Mouse (Mus musculus) limb, embryonic 13.5 days (tissue): Measurements from ENCODE around the gene Nsun2. TPM values are rescaled to one million over a fixed set of nuclear protein-coding genes. Genes with fewer than 3 reads are reported as not detected.

Experiments used
- ATAC-seq: fragments of 200-750 bp; cut with Nextera tagmentation; 2 replicates; pipeline ENCODE4 v1.8.0; 2017; ENCODE audit warnings: low read depth, moderate number of reproducible peaks, moderate TSS enrichment; ENCODE audit not compliant: low FRiP score
- H3K27ac ChIP-seq: fragments of 300-500 bp; sonication (generic); 2 replicates; pipeline ENCODE4 v1.5.1; 2015; ENCODE audit warnings: inconsistent platforms, mild to moderate bottlenecking, moderate library complexity
- H3K27me3 ChIP-seq: fragments of 300-500 bp; sonication (generic); 2 replicates; pipeline ENCODE4 v1.6.1; 2015; ENCODE audit warnings: mild to moderate bottlenecking, inconsistent platforms
- H3K36me3 ChIP-seq: fragments of 300-500 bp; sonication (generic); 2 replicates; pipeline ENCODE4 v1.6.1; 2015; ENCODE audit warnings: inconsistent platforms, mild to moderate bottlenecking, moderate library complexity
- H3K4me1 ChIP-seq: fragments of 300-500 bp; sonication (generic); 2 replicates; pipeline ENCODE4 v1.6.1; 2015; ENCODE audit warnings: inconsistent platforms
- H3K4me2 ChIP-seq: fragments of 300-500 bp; sonication (generic); replicated peaks from 2 replicates; pipeline ENCODE4 v1.6.1; 2015; ENCODE audit warnings: inconsistent platforms, mild to moderate bottlenecking, moderate library complexity
- H3K4me3 ChIP-seq: fragments of 300-500 bp; sonication (generic); 2 replicates; pipeline ENCODE4 v1.5.1; 2015; ENCODE audit warnings: moderate library complexity, mild to moderate bottlenecking, inconsistent platforms
- H3K9ac ChIP-seq: fragments of 300-500 bp; sonication (generic); 2 replicates; pipeline ENCODE4 v1.6.1; 2015; ENCODE audit warnings: mild to moderate bottlenecking, inconsistent platforms
- H3K9me3 ChIP-seq: fragments of 300-500 bp; sonication (generic); 2 replicates; pipeline ENCODE4 v1.6.1; 2016; ENCODE audit warnings: inconsistent platforms
- WGBS: fragments of 180-500 bp; shearing (Covaris S2); methylation state at CpG from one replicate; pipeline ENCODE4 v1.1.7; 2015; 5-methylcytosine and 5-hydroxymethylcytosine counted together
- polyA plus RNA-seq: library from polyadenylated mRNA; unstranded; fragments of >200 nt; fragmentation: Nextera tagmentation; extraction: Ambion mirVana; gene quantifications from 2 replicates; pipeline ENCODE4 v1.2.1, GENCODE M21; 2015

Nsun2 gene
- polyA plus RNA-seq, 1 experiment from 2014 or later = 125 TPM

DNA sequence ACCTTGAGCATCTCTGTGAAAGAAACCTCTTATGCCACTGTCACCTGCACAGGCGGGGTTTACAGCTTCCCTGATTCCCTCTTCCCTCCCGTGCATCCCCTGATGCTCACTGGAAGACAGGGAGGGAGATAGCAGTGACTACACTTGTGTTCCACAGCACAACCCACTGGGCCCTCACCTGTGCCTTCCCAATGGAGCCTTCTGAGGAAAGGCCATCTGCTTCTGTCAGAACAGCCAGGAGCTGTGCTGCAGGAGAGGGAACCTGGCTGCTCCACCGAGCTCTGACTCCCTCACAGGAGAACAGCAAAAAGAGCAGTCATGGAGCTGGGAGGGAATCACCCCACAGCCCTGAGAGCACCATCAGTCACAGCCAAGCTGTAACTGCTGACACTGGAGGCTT is 3.4 kb upstream of the Nsun2 start:
- Histone ChIP-seq H3K4me1 (peaks cover 67% of the 10 kb centered on the region), H3K4me2 (no peak overlapping the region), H3K9me3 (no peaks in the 10 kb centered on the region), H3K27me3 (no peaks in the 10 kb centered on the region), H3K9ac (no peak overlapping the region), H3K27ac (no peak overlapping the region), H3K4me3 (peak overlapping the region; percentile 95; the same call in 1 of the 2 replicates), H3K36me3 (peaks cover 18% of the 10 kb centered on the region)
- 90% methylated on average over 3 of the region's 3 CpGs for WGBS
- ATAC-seq = no peak

DNA sequence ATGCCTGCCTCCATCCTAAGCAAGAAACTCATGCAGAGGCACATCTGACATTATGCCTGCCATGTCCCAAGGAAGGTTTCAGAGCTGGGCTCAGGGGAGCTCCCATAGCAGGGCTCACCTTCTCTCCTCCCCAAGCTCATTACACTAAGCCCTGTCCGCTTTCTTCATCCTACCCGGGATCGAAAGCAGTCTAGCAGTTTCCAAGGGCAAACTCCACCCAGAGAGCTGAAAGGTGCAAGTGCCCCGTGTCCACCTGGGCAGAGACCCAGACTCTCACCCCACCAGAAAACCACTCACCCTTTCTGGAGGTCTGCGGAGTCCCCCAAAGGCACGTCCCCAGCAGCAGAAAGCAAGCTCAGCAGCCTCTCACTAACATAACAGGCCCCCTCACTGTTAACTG is 2.6 kb upstream of the Nsun2 start:
- ATAC-seq = no peak
- H3K4me1 ChIP-seq = peaks cover 67% of the 10 kb centered on the region
- WGBS = 79% methylated on average over 6 of the region's 6 CpGs
- H3K36me3 ChIP-seq = peaks cover 18% of the 10 kb centered on the region
- H3K4me2 ChIP-seq = peak overlapping the region; percentile 89
- H3K9me3 ChIP-seq = no peaks in the 10 kb centered on the region
- H3K27me3 ChIP-seq = no peaks in the 10 kb centered on the region
- no peak overlapping the region for H3K27ac ChIP-seq
- H3K4me3 ChIP-seq = peak overlapping the region; percentile 95
- peak overlapping the region; percentile 92 for H3K9ac ChIP-seq

DNA sequence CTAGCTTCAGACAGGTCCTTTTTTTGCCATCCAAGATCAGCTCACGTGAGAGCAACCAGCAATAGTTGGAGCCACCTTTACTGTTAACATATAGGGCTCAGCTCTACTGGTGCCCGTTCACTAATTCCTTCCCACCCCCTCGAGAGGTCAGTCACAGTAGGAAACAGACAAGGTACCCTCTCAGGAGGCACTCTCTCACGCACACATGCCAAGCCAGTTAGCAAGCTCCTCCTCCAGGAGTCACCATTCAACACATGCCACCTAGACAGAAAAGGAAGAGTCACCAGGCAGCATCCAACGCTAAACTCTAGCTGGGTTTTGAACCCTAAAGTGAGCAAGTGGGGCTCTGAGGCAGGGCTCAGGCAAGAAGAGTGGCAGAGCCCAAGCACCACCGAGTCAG is 2.1 kb upstream of the Nsun2 start:
- ATAC-seq = no peak
- Histone ChIP-seq H3K4me3 (peak overlapping the region; percentile 95), H3K36me3 (peaks cover 18% of the 10 kb centered on the region), H3K4me2 (peak overlapping the region; percentile 89), H3K4me1 (peaks cover 63% of the 10 kb centered on the region), H3K9ac (peak overlapping the region; percentile 92), H3K27ac (no peak overlapping the region), H3K27me3 (no peaks in the 10 kb centered on the region), H3K9me3 (no peaks in the 10 kb centered on the region)
- WGBS = 50% methylated on average over 6 of the region's 6 CpGs

DNA sequence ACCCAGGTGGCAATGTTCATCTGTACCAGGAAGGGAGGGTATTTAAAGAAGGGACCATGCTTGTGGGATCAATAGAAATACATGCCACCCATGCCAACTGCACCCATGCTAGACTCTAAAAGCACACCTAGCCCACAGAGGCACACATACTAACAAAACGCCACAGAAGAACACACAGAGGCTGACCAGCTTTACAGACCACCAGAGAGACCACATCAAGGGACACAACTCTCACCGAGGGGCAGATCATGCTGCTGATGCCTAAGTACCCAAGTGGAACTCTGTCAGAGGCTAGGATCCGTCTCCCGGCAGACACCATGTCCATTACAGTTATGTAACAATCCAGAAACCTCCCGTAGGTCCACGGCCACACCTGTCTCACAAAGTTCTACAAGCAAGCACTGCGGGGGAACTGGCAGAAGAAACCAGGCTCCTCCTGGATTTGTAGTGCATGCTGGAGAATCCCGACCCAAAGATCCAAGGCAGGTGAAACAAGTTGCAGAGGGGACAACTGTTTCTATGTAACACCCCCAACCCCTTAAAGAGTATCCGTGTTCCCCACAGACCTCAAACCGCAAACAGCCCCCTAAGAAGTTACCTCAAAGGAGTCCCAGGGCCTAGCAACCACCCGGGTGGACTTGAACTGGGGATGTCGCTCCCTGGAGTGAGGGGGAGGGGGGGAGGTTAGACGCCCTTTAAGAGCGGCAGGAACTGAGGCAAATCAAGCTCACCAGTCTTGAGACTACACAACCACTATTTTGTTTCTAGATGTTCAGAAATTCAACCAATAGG is 1.2 kb upstream of the Nsun2 start:
- 18% methylated on average over 14 of the region's 14 CpGs for WGBS
- Histone ChIP-seq H3K4me1 (peaks cover 56% of the 10 kb centered on the region), H3K9ac (peak overlapping the region; percentile 92)

DNA sequence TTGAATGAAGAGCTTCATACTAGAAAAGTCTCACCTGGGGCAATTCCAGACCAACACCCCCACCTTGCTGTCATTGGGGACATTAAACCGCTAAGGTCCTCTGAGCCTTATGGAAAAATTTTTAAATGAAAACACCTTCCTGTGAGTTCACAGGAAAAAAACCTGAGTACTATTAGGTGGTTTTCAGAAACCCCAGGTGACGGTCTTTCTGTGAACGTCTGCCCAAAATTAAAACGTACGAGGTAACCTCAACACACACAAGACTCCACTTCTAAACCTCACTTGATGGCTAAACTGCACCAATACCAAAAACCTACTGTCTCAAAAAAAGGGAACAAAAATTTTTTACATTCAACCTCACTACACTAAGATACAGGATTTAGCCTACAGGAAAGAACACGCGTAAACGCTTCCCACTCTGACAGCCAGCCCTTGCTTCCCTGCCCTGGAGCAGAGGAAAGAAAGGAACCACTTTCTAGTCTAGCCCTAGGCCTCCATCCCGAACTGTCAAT is 597 bp upstream of the Nsun2 start:
- Histone ChIP-seq H3K36me3 (peaks cover 18% of the 10 kb centered on the region), H3K27me3 (no peaks in the 10 kb centered on the region), H3K4me1 (peaks cover 52% of the 10 kb centered on the region), H3K4me3 (peak overlapping the region; percentile 95), H3K27ac (peak overlapping the region; percentile 90; the same call in 1 of the 2 replicates), H3K4me2 (peak overlapping the region; percentile 89), H3K9me3 (no peaks in the 10 kb centered on the region), H3K9ac (peak overlapping the region; percentile 92)
- no peak for ATAC-seq
- under 1% methylated on average over 9 of the region's 9 CpGs for WGBS

More for the DNA sequence above, 1.2 kb upstream of the Nsun2 start:
- Histone ChIP-seq H3K27ac (no peak overlapping the region), H3K27me3 (no peaks in the 10 kb centered on the region), H3K9me3 (no peaks in the 10 kb centered on the region), H3K4me3 (peak overlapping the region; percentile 95), H3K4me2 (peak overlapping the region; percentile 89), H3K36me3 (peaks cover 18% of the 10 kb centered on the region)
- no peak for ATAC-seq

DNA sequence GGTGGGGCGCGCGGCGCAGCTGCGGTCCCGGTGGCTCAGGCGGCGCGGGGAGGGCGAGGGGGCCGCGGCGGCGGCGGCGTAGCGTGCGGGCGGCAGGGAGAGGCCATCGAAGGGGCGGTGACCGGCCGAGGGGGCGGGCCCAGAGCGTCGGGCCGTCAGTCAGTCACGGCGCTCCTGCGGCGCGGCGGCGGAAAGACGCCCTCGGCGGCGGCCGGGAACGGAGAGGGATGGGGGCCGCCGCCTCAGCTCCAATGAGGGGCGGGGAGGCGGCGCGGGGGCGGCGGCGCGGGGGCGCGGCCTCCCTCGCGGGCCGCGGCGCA is 748 bp downstream of the Nsun2 start, which contains the start of gene Tent4a:
Gene Tent4a, minus strand, starts transcription at position 284 of the 320 bp plus-strand sequence.
- Histone ChIP-seq H3K27me3 (no peaks in the 10 kb centered on the region), H3K9me3 (no peaks in the 10 kb centered on the region), H3K4me3 (peak within 1 kb of the TSS; percentile 95), H3K9ac (peak within 1 kb of the TSS; percentile 92), H3K4me1 (peaks cover 53% of the 10 kb centered on the region), H3K27ac (peak within 1 kb of the TSS; percentile 95), H3K4me2 (peak within 1 kb of the TSS; percentile 89), H3K36me3 (peaks cover 12% of the 10 kb centered on the region)
- WGBS = 0% methylated on average over 21 of the region's 57 CpGs
- ATAC-seq = peak; percentile 83

DNA sequence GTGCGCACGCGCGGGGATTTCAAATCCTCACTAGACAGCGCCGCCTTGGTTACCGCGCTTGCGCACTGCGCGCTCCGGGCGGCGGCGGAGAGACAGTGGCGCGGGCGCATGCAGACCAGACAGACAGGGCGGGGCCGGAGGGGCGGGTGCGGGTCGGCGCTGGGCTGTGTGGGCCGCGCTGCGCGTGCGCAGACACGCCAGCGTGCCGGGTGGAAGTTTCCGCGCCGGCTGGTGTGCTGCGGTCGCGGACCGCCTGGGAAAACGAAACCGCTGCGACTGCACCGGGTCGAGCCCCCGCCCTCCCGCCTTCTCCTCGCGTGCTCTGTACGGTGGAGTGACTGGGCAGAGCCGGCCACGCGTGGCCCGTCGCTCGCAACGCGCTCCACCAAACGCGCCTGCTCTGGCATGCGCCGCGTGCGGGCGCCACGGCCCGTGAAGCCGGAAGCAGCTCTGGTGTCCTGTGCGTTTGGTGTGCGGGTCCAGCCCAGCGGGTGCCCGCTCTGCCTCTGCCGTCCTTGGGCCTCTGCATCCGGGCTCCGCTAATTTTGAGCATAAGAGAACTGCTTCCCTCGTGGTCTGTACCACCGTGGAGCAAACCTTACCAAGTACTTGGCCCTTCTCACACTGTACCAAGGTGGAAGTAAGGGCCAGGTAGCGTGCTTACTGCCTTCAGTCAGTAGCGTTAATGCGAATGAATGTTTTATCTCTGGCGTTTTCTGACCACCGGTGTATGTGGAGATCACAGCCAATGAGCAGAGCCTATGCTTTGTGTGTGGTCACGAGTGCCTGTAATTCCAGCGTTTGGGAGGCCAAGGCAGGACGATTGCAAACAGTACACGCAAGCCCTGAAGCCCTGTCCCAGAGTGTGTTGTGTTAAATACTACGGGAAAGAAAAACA is 1.4 kb downstream of the Nsun2 start:
- Histone ChIP-seq H3K4me3 (peak overlapping the region; percentile 95), H3K27me3 (no peaks in the 10 kb centered on the region), H3K4me1 (peaks cover 55% of the 10 kb centered on the region), H3K36me3 (peaks cover 8% of the 10 kb centered on the region), H3K27ac (peak overlapping the region; percentile 95), H3K4me2 (peak overlapping the region; percentile 85), H3K9me3 (no peaks in the 10 kb centered on the region), H3K9ac (peak overlapping the region; percentile 92)
- ATAC-seq = peak; percentile 97
- WGBS = under 1% methylated on average over 71 of the region's 86 CpGs

DNA sequence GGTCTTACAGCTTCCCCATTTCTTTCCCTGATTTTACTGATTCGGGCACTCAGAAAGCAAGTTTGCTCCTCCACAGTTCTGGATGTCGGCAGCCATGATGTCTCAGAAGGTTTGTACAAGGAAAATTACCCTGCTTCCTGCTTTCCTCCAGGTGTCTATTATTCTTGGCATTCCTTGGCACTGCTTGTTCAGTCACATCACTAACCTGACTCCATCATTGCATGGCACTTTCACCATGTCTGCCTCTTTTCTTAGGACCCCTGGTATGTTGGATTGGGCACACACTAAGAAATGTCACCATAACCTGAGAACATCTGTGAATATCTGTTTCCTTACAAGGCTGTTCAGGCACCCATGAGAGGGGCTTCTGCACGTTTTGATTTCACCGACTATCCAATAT is 2.5 kb downstream of the Nsun2 start:
- no peak overlapping the region for H3K9ac ChIP-seq
- H3K27me3 ChIP-seq = no peaks in the 10 kb centered on the region
- no peaks in the 10 kb centered on the region for H3K36me3 ChIP-seq
- H3K4me3 ChIP-seq = peak overlapping the region; percentile 95
- peak overlapping the region; percentile 85 for H3K4me2 ChIP-seq
- H3K4me1 ChIP-seq = peaks cover 44% of the 10 kb centered on the region
- H3K9me3 ChIP-seq = no peaks in the 10 kb centered on the region
- WGBS = 73% methylated on average over 4 of the region's 4 CpGs
- no peak overlapping the region for H3K27ac ChIP-seq
- no peak for ATAC-seq

DNA sequence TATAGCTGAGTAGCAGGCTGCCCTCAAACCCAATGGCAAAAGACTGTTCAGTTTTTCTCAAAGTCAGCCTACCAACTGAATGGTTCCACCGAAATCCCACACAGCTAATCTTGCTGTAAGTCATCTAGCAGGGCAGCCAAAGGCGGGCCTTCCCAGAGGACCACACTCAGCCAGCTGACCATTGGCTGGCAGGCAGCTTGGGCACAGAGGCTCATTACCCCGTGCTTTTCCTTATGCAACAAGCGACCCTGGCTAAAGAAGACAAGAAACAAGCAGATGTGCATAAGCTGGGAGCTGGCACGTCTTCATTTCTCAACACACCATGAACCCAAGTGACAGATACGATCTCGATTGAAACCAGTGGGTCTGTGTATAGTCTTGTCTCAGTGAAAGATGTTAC is 3.8 kb downstream of the Nsun2 start:
- 85% methylated on average over 7 of the region's 7 CpGs for WGBS
- Histone ChIP-seq H3K9ac (no peak overlapping the region), H3K27me3 (no peaks in the 10 kb centered on the region), H3K27ac (no peak overlapping the region), H3K36me3 (no peaks in the 10 kb centered on the region), H3K9me3 (no peaks in the 10 kb centered on the region), H3K4me1 (peaks cover 36% of the 10 kb centered on the region), H3K4me2 (no peak overlapping the region), H3K4me3 (no peak overlapping the region)
- ATAC-seq = no peak

DNA sequence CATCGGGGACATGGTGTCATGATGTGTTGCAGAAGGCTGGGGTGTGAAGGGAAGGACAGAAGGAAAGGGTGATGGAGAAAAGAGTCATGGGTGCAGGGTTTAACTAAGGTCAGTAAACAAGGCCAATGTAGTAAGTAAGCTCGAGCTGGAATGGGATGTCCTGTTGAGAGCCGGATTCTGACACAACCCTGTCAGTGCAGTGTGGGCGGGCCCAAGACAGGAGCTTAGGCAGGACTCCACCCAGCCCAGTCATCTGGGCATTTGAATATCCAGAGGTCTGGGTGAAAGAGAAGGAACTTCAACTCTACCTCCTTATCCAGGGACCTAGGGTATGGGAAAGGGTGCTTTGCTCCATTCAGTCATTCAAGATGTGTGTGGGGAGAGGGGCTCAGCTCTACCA is 4.8 kb downstream of the Nsun2 start:
- Histone ChIP-seq H3K4me1 (peaks cover 41% of the 10 kb centered on the region), H3K27ac (peak overlapping the region; percentile 28; the same call in 1 of the 2 replicates), H3K4me3 (no peak overlapping the region), H3K4me2 (peak overlapping the region; percentile 7; the same call in 1 of the 2 replicates), H3K9me3 (no peaks in the 10 kb centered on the region), H3K9ac (0 out of 2 replicates have a peak overlapping the region, but pooled peaks have one; percentile 13), H3K27me3 (no peaks in the 10 kb centered on the region), H3K36me3 (no peaks in the 10 kb centered on the region)
- ATAC-seq = no peak
- 22% methylated on average over 4 of the region's 4 CpGs for WGBS

DNA sequence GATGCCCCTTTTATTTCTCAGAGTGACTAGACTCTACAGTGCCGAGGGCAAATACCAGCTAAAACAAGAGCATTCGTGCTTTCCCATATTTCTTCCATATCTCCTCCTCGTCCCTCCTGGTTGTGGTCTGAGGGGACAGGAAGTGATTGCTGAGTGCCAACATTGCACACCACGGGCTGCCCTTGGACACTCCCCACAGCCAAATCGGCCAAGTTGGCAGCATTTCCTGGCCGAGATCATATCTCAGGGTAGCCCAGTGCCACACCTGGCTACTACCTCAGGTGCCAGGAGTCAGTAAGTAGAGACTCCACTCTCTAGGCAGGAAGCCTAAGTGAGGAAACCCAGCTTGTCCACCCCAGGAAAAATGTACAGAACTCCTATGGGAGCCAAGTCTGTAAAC is 7.7 kb downstream of the Nsun2 start:
- H3K4me2 ChIP-seq = no peak overlapping the region
- no peaks in the 10 kb centered on the region for H3K36me3 ChIP-seq
- ATAC-seq = no peak
- no peak overlapping the region for H3K9ac ChIP-seq
- 78% methylated on average over 6 of the region's 6 CpGs for WGBS
- H3K27me3 ChIP-seq = no peaks in the 10 kb centered on the region
- H3K4me3 ChIP-seq = no peak overlapping the region
- no peaks in the 10 kb centered on the region for H3K9me3 ChIP-seq
- peaks cover 36% of the 10 kb centered on the region for H3K4me1 ChIP-seq
- no peak overlapping the region for H3K27ac ChIP-seq

DNA sequence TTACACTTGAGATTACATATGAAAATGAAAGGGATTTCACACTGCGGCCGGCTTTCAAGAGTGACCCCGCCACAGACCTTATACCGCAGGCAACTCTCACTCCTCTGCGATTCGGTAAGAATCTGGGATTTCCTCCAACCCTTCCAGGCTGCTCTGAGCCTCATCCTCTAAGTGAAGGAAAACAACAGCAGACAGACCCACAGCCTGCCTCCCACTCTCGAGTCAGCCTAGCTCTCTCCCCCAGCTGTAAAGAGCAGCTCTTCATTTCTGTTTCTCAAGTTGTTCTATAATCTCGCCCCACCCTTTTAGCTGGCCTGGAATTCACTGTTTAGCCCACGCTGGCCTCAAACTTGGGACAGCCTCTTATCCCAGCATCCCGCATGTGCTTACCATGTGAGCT is 8.2 kb downstream of the Nsun2 start:
- H3K27me3 ChIP-seq = no peaks in the 10 kb centered on the region
- no peak overlapping the region for H3K4me2 ChIP-seq
- ATAC-seq = no peak
- H3K4me3 ChIP-seq = no peak overlapping the region
- no peak overlapping the region for H3K9ac ChIP-seq
- H3K36me3 ChIP-seq = no peaks in the 10 kb centered on the region
- H3K9me3 ChIP-seq = no peaks in the 10 kb centered on the region
- WGBS = 66% methylated on average over 10 of the region's 10 CpGs
- H3K4me1 ChIP-seq = peaks cover 36% of the 10 kb centered on the region
- no peak overlapping the region; the same call in 1 of the 2 replicates for H3K27ac ChIP-seq
